Mouse (Mus musculus) right cerebral cortex, postnatal 14 days (tissue): Measurements from ENCODE around the gene Actr1a.

Experiments
- DNase-seq: peaks from one replicate; pipeline ENCODE4 v3.0.0; 2022

The Actr1a gene

GRCm38 (mm10) chr19:46348761-46349458 lies 46.6 kb downstream of the Actr1a start:
- DNase-seq: peak; percentile 88

- no peak for DNase-seq
Measured at GRCm38 (mm10) chr19:46347936-46348668, 47.4 kb downstream of the Actr1a start.

- no peak for DNase-seq
Measured at GRCm38 (mm10) chr19:46347146-46347545, 48.4 kb downstream of the Actr1a start.

GRCm38 (mm10) chr19:46344710-46345419 lies 50.7 kb downstream of the Actr1a start:
- DNase-seq: no peak

- DNase-seq: no peak
Measured at GRCm38 (mm10) chr19:46339287-46339971, 56.1 kb downstream of the Actr1a start.

GRCm38 (mm10) chr19:46338942-46339286 lies 56.6 kb downstream of the Actr1a start:
- no peak for DNase-seq

GRCm38 (mm10) chr19:46338331-46338936 lies 57.1 kb downstream of the Actr1a start, which contains the start of gene Cuedc2:
Gene Cuedc2, minus strand, starts transcription at chr19:46338702.
- DNase-seq: peak; percentile 94

GRCm38 (mm10) chr19:46337719-46338330 lies 57.7 kb downstream of the Actr1a start:
- DNase-seq: no peak

- DNase-seq: no peak
Measured at GRCm38 (mm10) chr19:46333906-46334305, 61.6 kb downstream of the Actr1a start.

- no peak for DNase-seq
Measured at GRCm38 (mm10) chr19:46332721-46333339, 62.7 kb downstream of the Actr1a start.

GRCm38 (mm10) chr19:46331936-46332335 lies 63.6 kb downstream of the Actr1a start:
- no peak for DNase-seq

- no peak for DNase-seq
Measured at GRCm38 (mm10) chr19:46331326-46331725, 64.2 kb downstream of the Actr1a start.

GRCm38 (mm10) chr19:46330696-46331095 lies 64.9 kb downstream of the Actr1a start:
- DNase-seq: no peak

GRCm38 (mm10) chr19:46329951-46330350 lies 65.6 kb downstream of the Actr1a start:
- peak; percentile 81 for DNase-seq

GRCm38 (mm10) chr19:46329031-46329641 lies 66.4 kb downstream of the Actr1a start:
- peak; percentile 30 for DNase-seq

- peak; percentile 98 for DNase-seq
Measured at GRCm38 (mm10) chr19:46328081-46329030, 67.2 kb downstream of the Actr1a start, which contains the start of gene Fbxl15. Gene Fbxl15, plus strand, starts transcription at chr19:46328184.

GRCm38 (mm10) chr19:46327531-46328064 lies 68.0 kb downstream of the Actr1a start:
- DNase-seq: no peak
